Mouse (Mus musculus): ENCODE measurements around the gene Slco4a1. TPM values are rescaled to one million over a fixed set of nuclear protein-coding genes. Genes with fewer than 3 reads are reported as not detected.

The Slco4a1 gene
- total RNA-seq (2023) = 1 to 10 TPM in 1 of 2 experiments, under 1 TPM in 1; 0.85 to 1.3 TPM

GRCm38 (mm10) chr2:180455723-180456698 is at the start of gene Slco4a1:
Gene Slco4a1 (plus strand): TSS chr2:180456245.

GRCm38 (mm10) chr2:180499741-180500140 is 43.7 kb downstream of the Slco4a1 start, which contains the start of gene Ntsr1:
Gene Ntsr1 (plus strand): TSS chr2:180499976.

Other genes with a start within 250 kb of the Slco4a1 start
- under 1 TPM in 1 of 2 experiments, not detected in 1; 0.05 TPM for gene Lama5, start 230.4 kb upstream of the Slco4a1 start, total RNA-seq (2023)
- gene Rps21, start 198.9 kb upstream of the Slco4a1 start, total RNA-seq (2023) = 1,000 to 10,000 TPM in 1 of 2 experiments, 100 to 1,000 TPM in 1; 824 to 1,285 TPM
- gene Cables2, start 182.7 kb upstream of the Slco4a1 start, total RNA-seq (2023) = 10 to 100 TPM; 17.4 to 19.3 TPM
- gene Rbbp8nl, start 166.4 kb upstream of the Slco4a1 start, total RNA-seq (2023) = not detected
- not detected for gene Gata5, start 121.5 kb upstream of the Slco4a1 start, total RNA-seq (2023)
- not detected for gene Ntsr1, start 43.7 kb downstream of the Slco4a1 start, total RNA-seq (2023)
- 10 to 100 TPM; 21.2 to 23.0 TPM for gene Mrgbp, start 125.1 kb downstream of the Slco4a1 start, total RNA-seq (2023)
- 10 to 100 TPM; 91.3 to 91.4 TPM for gene Ogfr, start 133.0 kb downstream of the Slco4a1 start, total RNA-seq (2023)
- gene Col9a3, start 141.5 kb downstream of the Slco4a1 start, total RNA-seq (2023) = 1 to 10 TPM; 2.8 to 2.9 TPM
- gene Tcfl5, start 186.5 kb downstream of the Slco4a1 start, total RNA-seq (2023) = under 1 TPM in 1 of 2 experiments, not detected in 1; 0.27 TPM